Mouse (Mus musculus): ENCODE data around the gene Gpd2.

The Gpd2 gene

GRCm38 (mm10) chr2:57297226-57297625 lies 59.8 kb downstream of the Gpd2 start:
- no peak for DNase-seq (ENCODE audit: low read depth in 1 of 2, low spot score in 2 of 2)

- no peak for DNase-seq (ENCODE audit: low read depth in 1 of 2, low spot score in 2 of 2)
These were observed 64.1 kb downstream of the Gpd2 start for GRCm38 (mm10) chr2:57301539-57301938.

GRCm38 (mm10) chr2:57304212-57304611 lies 66.8 kb downstream of the Gpd2 start:
- no peak for DNase-seq (ENCODE audit: low read depth in 1 of 2, low spot score in 2 of 2)

GRCm38 (mm10) chr2:57312268-57312797 lies 74.9 kb downstream of the Gpd2 start:
- DNase-seq (ENCODE audit: low read depth in 1 of 2, low spot score in 2 of 2): no peak

GRCm38 (mm10) chr2:57316055-57316454 lies 78.6 kb downstream of the Gpd2 start:
- DNase-seq (ENCODE audit: low read depth in 1 of 2, low spot score in 2 of 2): no peak

GRCm38 (mm10) chr2:57318336-57318735 lies 80.9 kb downstream of the Gpd2 start:
- DNase-seq (ENCODE audit: low read depth in 1 of 2, low spot score in 2 of 2): no peak

- DNase-seq (ENCODE audit: low read depth in 1 of 2, low spot score in 2 of 2): no peak
These were observed 88.7 kb downstream of the Gpd2 start for GRCm38 (mm10) chr2:57326091-57326490.

- DNase-seq (ENCODE audit: low read depth in 1 of 2, low spot score in 2 of 2): no peak
These were observed 91.9 kb downstream of the Gpd2 start for GRCm38 (mm10) chr2:57329327-57329726.

GRCm38 (mm10) chr2:57330812-57331211 lies 93.4 kb downstream of the Gpd2 start:
- DNase-seq (ENCODE audit: low read depth in 1 of 2, low spot score in 2 of 2): no peak

- DNase-seq (ENCODE audit: low read depth in 1 of 2, low spot score in 2 of 2): no peak
These were observed 93.8 kb downstream of the Gpd2 start for GRCm38 (mm10) chr2:57331266-57331665.

GRCm38 (mm10) chr2:57333481-57333880 lies 96.0 kb downstream of the Gpd2 start:
- no peak for DNase-seq (ENCODE audit: low read depth in 1 of 2, low spot score in 2 of 2)

- no peak for DNase-seq (ENCODE audit: low read depth in 1 of 2, low spot score in 2 of 2)
These were observed 98.0 kb downstream of the Gpd2 start for GRCm38 (mm10) chr2:57335397-57335796.

- no peak for DNase-seq (ENCODE audit: low read depth in 1 of 2, low spot score in 2 of 2)
These were observed 101.3 kb downstream of the Gpd2 start for GRCm38 (mm10) chr2:57338779-57339178.

GRCm38 (mm10) chr2:57342910-57343309 lies 105.5 kb downstream of the Gpd2 start:
- DNase-seq (ENCODE audit: low read depth in 1 of 2, low spot score in 2 of 2): no peak

GRCm38 (mm10) chr2:57350615-57351014 lies 113.2 kb downstream of the Gpd2 start:
- DNase-seq (ENCODE audit: low read depth in 1 of 2, low spot score in 2 of 2): no peak

- no peak for DNase-seq (ENCODE audit: low read depth in 1 of 2, low spot score in 2 of 2)
These were observed 116.4 kb downstream of the Gpd2 start for GRCm38 (mm10) chr2:57353722-57354432.

GRCm38 (mm10) chr2:57354848-57355247 lies 117.4 kb downstream of the Gpd2 start:
- no peak for DNase-seq (ENCODE audit: low read depth in 1 of 2, low spot score in 2 of 2)

- DNase-seq (ENCODE audit: low read depth in 1 of 2, low spot score in 2 of 2): peak in 1 of 2 experiments; percentile 1
These were observed 118.9 kb downstream of the Gpd2 start for GRCm38 (mm10) chr2:57356222-57356822.

GRCm38 (mm10) chr2:57362503-57362902 lies 125.1 kb downstream of the Gpd2 start:
- no peak for DNase-seq (ENCODE audit: low read depth in 1 of 2, low spot score in 2 of 2)

- no peak for DNase-seq (ENCODE audit: low read depth in 1 of 2, low spot score in 2 of 2)
These were observed 137.2 kb downstream of the Gpd2 start for GRCm38 (mm10) chr2:57374647-57375046.

- DNase-seq (ENCODE audit: low read depth in 1 of 2, low spot score in 2 of 2): no peak
These were observed 137.9 kb downstream of the Gpd2 start for GRCm38 (mm10) chr2:57375138-57375837.

Measured in monocyte, adult 2 months (primary cell).